Mouse (Mus musculus): ENCODE results near the gene Cfap74. TPM values are rescaled to one million over a fixed set of nuclear protein-coding genes. Genes with fewer than 3 reads are reported as not detected.
"Not testable (repeated sequence)": the region's sequence is repeated elsewhere in the genome, so short reads cannot be mapped to it uniquely, and the experiment has no call there.

Gene Cfap74
- polyA plus RNA-seq, 1 experiment from 2014 or later, result 0.79 TPM

DNA sequence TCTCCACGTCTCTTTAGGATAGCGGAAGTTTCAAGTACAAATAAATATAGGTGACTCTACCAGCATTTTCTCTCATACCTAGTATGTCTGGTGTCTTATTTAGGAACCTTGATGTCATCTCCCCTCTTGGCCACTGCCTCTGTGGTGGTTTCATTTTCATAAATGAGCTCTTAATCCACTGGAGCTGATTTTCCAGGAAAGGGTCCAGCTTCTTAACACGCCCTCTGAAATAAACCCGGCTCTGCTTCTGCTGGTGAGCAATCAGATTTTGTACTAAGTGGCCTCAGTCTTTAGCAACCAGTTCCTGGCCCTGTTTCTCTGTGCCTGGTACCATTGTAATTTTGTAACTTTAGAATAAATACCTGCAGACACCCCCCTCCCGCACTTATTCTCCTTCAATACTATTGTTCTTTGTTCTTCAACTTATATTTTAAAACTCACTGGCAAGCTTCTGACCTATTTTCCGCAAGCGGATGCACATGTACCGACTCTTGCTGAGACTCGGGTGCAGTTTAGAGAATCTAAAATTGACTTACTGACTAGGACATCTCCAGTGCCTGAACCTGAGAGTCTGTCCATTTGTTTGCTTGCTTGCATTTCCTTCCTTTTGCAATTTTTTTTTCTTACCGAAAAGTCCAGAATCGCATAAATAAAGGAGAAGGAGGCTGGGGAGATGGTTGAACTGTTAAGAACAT is 4.8 kb downstream of the Cfap74 start:
- no peak for DNase-seq (ENCODE audit: low spot score)
- no peak overlapping the region for H3K4me2 ChIP-seq (replicated peaks; ENCODE audit: low read depth)
- H3K36me3 ChIP-seq (ENCODE audit: control insufficient read depth, insufficient read depth, low read length), result no peaks in the 10 kb centered on the region
- 79% methylated on average over 11 of the region's 11 CpGs for WGBS
- no peak for TF ChIP-seq EP300 (optimal IDR thresholded peaks at IDR 0.05)
- no peak for TF ChIP-seq CTCF (IDR thresholded peaks at IDR 0.05; ENCODE audit: low read depth)
- H3K27me3 ChIP-seq (ENCODE audit: control insufficient read depth, insufficient read depth, low read length), result no peaks in the 10 kb centered on the region
- no peaks in the 10 kb centered on the region for H3K9me3 ChIP-seq (ENCODE audit: control insufficient read depth, low read length)
- 0 out of 2 replicates have a peak, but pooled peaks cover under 1% of the 10 kb centered on the region for H3K4me1 ChIP-seq (replicated peaks; ENCODE audit: control insufficient read depth, insufficient read depth)
- no peak overlapping the region for H3K27ac ChIP-seq (replicated peaks)
- no peak for ATAC-seq (ENCODE audit: low FRiP score, low TSS enrichment)
- no peak overlapping the region for H3K4me3 ChIP-seq (ENCODE audit: low read depth, low read length)
- no peak overlapping the region for H3K9ac ChIP-seq (ENCODE audit: low read length)

DNA sequence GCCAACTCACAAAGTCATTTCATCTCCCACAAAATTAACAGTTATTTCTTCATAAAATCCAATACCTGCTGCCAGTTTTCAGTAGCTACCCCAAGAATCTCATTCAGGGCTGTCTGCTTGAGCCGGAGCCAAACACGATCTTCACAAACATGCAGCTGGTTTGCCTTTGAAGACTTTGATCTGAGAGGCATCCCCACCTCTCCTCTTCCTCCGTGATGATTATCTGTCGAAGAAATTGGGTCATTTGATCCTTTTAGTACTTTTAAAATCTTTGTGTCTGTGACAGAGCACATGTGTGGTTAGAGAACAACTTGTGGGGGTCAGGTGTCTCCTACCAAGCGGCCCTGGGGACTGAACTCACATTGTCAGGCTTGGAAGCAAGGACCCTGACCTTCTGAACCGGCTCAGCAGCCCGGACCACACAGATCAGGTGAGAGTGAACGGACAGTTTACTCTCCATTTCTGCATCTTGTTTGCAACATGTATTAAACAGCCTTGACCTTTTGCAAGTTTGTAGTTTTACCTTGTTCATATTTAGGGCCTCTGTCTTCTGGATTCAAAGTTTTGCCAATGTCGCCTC is 5.8 kb downstream of the Cfap74 start:
- no peaks in the 10 kb centered on the region for H3K9me3 ChIP-seq (ENCODE audit: control insufficient read depth, low read length)
- DNase-seq (ENCODE audit: low spot score), result no peak
- TF ChIP-seq EP300 (optimal IDR thresholded peaks at IDR 0.05), result no peak
- TF ChIP-seq CTCF (IDR thresholded peaks at IDR 0.05; ENCODE audit: low read depth), result no peak

DNA sequence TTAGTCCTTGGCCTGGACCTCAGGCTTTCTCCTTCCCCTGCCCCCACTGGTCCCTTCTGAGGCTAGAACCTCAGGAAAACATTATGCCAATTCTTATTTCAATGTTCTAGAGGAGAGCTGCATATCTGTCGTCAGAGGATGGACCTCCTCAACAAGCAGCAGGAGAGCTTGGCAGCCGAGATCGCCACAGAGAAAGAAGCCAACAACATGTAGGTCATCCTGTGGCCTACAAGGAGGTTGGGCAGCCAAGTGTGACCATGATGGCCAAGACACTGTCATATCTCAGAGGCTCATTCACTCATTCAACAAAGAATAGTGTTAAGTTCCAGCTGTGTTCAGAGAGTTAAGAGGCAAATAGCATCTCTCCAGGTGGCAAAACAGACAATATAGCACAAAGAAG is 11.1 kb downstream of the Cfap74 start:
- 81% methylated on average over 3 of the region's 3 CpGs for WGBS

More for the DNA sequence above, 5.8 kb downstream of the Cfap74 start:
- H3K4me3 ChIP-seq (ENCODE audit: low read depth, low read length), result no peak overlapping the region
- no peak overlapping the region for H3K27ac ChIP-seq (replicated peaks)
- no peak for ATAC-seq (ENCODE audit: low FRiP score, low TSS enrichment)
- 77% methylated on average over 9 of the region's 9 CpGs for WGBS
- no peak overlapping the region for H3K4me2 ChIP-seq (replicated peaks; ENCODE audit: low read depth)
- H3K27me3 ChIP-seq (ENCODE audit: control insufficient read depth, insufficient read depth, low read length), result no peaks in the 10 kb centered on the region
- no peaks in the 10 kb centered on the region for H3K4me1 ChIP-seq (replicated peaks; ENCODE audit: control insufficient read depth, insufficient read depth)
- no peaks in the 10 kb centered on the region for H3K36me3 ChIP-seq (ENCODE audit: control insufficient read depth, insufficient read depth, low read length)
- no peak overlapping the region for H3K9ac ChIP-seq (ENCODE audit: low read length)

GRCm38 (mm10) chr4:155421412-155422370 is 12.7 kb downstream of the Cfap74 start:
- H3K4me2 ChIP-seq (replicated peaks; ENCODE audit: low read depth); H3K9ac ChIP-seq (ENCODE audit: low read length): not testable (repeated sequence)

More for the DNA sequence above, 11.1 kb downstream of the Cfap74 start:
- no peak overlapping the region for H3K4me3 ChIP-seq (ENCODE audit: low read depth, low read length)
- H3K4me2 ChIP-seq (replicated peaks; ENCODE audit: low read depth), result no peak overlapping the region
- no peak for TF ChIP-seq EP300 (optimal IDR thresholded peaks at IDR 0.05)
- TF ChIP-seq CTCF (IDR thresholded peaks at IDR 0.05; ENCODE audit: low read depth), result no peak
- DNase-seq (ENCODE audit: low spot score) (no peak), ATAC-seq (ENCODE audit: low FRiP score, low TSS enrichment) (no peak)
- H3K4me1 ChIP-seq (replicated peaks; ENCODE audit: control insufficient read depth, insufficient read depth), result no peaks in the 10 kb centered on the region
- H3K36me3 ChIP-seq (ENCODE audit: control insufficient read depth, insufficient read depth, low read length), result no peaks in the 10 kb centered on the region
- no peak overlapping the region for H3K9ac ChIP-seq (ENCODE audit: low read length)
- no peaks in the 10 kb centered on the region for H3K9me3 ChIP-seq (ENCODE audit: control insufficient read depth, low read length)
- no peaks in the 10 kb centered on the region for H3K27me3 ChIP-seq (ENCODE audit: control insufficient read depth, insufficient read depth, low read length)
- no peak overlapping the region for H3K27ac ChIP-seq (replicated peaks)

DNA sequence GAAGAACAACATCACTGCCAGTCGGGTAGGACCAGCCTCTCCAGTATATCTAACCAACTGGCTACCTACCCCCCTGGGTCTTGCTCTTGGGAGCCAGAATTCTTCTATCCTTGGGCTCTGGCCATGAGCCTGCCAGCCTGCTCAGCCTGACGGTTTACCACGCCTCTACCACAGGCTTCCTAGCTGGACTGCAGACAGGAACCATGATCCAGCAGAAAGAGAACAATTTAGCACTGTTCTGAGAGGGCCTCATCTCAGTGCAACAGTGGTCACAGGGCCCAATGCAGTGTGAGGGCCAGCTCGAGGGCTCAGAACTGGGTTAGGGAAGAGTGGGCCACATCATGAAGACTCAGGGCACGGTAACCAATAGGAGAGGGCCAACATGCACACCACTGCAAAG is 15.0 kb downstream of the Cfap74 start:
- Histone ChIP-seq H3K9ac (ENCODE audit: low read length) (no peak overlapping the region), H3K4me2 (replicated peaks; ENCODE audit: low read depth) (no peak overlapping the region), H3K4me1 (replicated peaks; ENCODE audit: control insufficient read depth, insufficient read depth) (no peaks in the 10 kb centered on the region), H3K27ac (replicated peaks) (no peak overlapping the region), H3K27me3 (ENCODE audit: control insufficient read depth, insufficient read depth, low read length) (no peaks in the 10 kb centered on the region), H3K4me3 (ENCODE audit: low read depth, low read length) (no peak overlapping the region), H3K36me3 (ENCODE audit: control insufficient read depth, insufficient read depth, low read length) (no peaks in the 10 kb centered on the region), H3K9me3 (ENCODE audit: control insufficient read depth, low read length) (no peaks in the 10 kb centered on the region)
- 75% methylated on average over 5 of the region's 5 CpGs for WGBS
- no peak for ATAC-seq (ENCODE audit: low FRiP score, low TSS enrichment)
- DNase-seq (ENCODE audit: low spot score), result no peak
- no peak for TF ChIP-seq EP300 (optimal IDR thresholded peaks at IDR 0.05)
- no peak for TF ChIP-seq CTCF (IDR thresholded peaks at IDR 0.05; ENCODE audit: low read depth)

More at GRCm38 (mm10) chr4:155421412-155422370, 12.7 kb downstream of the Cfap74 start:
- ATAC-seq (ENCODE audit: low FRiP score, low TSS enrichment); H3K4me1 ChIP-seq (replicated peaks; ENCODE audit: control insufficient read depth, insufficient read depth); H3K4me3 ChIP-seq (ENCODE audit: low read depth, low read length); H3K27ac ChIP-seq (replicated peaks); H3K36me3 ChIP-seq (ENCODE audit: control insufficient read depth, insufficient read depth, low read length); H3K9me3 ChIP-seq (ENCODE audit: control insufficient read depth, low read length); H3K27me3 ChIP-seq (ENCODE audit: control insufficient read depth, insufficient read depth, low read length): not testable (repeated sequence)
- WGBS, result 74% methylated on average over 20 of the region's 30 CpGs
- peak; percentile 18 for DNase-seq (ENCODE audit: low spot score)
